Mouse (Mus musculus) lung, postnatal 4 days (tissue): Measurements from ENCODE around the gene Ppp2r2c.

ENCODE experiments used
- DNase-seq, 2 experiments: peaks; one replicate each; pipeline ENCODE4 v3.0.0; 2021

Gene Ppp2r2c

DNA sequence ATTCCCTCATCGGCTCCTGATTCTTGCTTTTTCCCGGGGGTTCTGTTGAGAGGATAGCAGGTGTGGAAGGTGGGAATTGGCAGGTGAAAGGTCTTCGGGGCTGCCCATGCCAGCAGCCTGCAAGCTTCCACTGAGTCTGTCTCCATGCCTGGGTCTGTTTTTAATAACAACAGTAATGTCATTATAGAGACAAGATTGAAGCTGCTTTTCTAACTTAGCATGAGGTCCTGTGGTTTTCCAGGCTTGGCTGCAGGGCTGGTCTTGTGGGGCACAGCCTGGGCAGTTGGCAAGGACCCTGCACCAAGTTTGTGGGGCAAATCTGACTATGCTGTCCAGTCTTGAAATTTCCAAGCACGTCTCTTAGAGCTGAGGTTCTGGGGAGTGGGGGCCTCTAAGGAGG is 7.6 kb downstream of the Ppp2r2c start:
- DNase-seq = no peak

DNA sequence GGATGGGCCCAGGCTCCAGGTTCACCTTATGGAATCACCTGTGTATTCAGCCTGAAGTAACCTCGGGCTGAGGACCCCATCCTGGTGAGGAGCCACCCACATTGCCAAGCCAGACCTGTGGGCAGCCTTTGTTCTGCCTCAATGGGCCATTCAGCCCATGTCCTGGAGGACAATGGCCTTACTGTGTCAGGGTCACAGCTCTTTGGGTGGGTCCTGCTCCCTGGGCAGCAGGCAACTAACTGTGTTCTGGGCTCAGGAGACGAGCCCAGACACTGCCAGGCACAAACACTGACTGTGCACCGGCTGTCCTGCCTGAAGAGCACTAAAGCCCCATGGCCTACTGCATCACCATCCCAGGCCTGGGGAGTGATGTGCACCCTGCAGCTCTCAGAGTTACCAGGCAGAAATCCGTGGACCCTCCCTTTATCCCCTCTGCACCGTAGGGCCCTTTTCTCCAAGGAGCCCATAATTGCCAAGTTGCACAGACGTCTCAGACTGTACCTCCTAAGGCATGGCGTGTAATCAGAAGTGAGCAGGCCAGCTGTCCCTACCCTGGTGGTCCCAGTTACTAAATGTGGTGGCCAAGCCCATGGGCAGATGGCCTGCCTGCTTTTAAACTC is 8.6 kb downstream of the Ppp2r2c start:
- DNase-seq = no peak

DNA sequence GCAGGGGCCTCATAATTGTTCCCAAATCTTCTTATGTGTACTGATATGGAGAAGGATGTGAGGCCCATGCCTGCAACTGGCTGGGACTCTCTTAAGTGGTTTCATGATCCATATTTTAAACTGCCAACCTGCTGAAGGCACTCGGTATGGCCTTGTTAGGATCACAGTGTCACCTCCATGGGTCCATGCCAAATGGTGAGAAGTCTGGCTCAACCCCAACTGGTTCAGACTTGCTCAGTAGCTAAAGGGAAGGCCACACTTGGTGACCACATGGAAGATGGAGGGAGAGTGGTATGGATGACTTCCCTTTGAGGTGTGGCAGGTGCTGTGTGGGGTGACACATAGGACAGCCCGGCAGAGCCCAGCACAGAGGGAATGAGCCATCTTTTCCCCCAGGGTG is 9.3 kb downstream of the Ppp2r2c start:
- DNase-seq = no peak

DNA sequence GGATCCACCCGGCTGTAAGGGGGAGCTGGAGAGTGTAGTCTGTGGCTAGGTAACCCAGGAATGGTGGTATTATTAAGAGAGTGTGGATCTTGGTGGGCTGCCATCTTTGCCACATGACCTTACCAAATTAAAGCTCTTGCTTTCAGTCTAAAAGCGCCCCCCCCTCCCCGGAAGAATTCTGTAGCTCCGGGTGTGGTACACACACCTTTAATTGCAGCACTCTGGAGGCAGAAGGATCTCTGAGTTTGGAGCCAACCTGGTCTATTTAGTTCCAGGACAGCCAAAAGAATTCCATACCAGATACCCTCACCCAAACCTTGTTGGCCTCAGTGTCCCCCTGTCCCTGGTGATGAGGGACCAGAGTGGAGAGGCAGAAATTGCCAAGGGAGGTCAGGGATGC is 10.5 kb downstream of the Ppp2r2c start:
- DNase-seq = no peak

DNA sequence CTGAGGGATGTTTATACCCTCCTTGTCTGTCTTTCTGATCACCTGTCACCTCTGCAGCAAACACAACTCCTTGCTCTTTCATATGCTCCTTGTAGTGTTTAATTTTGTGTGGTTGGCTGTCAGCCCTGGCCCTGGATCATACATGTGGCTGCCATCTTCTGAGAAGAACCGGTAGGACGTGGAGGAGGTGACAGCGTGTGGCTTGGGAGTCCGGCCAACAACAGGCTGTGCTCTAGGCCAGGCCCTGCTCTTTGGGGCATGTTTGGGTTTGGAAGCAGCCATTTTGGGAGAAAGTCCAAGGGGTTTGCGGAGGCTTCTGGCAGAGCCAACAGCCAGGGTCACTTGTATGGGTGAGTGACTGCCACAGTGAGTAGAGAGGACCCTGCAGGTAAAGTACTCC is 12.3 kb downstream of the Ppp2r2c start:
- no peak for DNase-seq

DNA sequence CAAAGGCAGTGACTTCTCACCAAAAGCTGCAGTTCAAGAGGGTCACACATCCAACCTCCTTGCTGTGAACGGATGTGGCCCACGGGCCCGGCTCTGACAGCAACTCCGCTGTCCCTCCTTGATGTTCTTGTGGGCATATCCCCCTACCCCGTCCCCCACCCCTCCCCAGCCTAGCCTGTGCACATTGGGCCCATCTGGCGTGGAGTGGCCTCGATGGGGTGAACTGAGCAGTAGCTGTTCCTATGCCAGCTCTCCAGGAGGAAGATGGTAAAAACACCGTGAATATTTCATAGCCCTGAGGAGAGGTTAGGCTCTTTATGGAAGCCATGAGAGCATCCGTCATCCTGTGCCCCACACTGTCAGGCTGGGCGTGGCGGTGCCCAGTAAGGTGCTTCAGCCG is 15.2 kb downstream of the Ppp2r2c start:
- no peak for DNase-seq

DNA sequence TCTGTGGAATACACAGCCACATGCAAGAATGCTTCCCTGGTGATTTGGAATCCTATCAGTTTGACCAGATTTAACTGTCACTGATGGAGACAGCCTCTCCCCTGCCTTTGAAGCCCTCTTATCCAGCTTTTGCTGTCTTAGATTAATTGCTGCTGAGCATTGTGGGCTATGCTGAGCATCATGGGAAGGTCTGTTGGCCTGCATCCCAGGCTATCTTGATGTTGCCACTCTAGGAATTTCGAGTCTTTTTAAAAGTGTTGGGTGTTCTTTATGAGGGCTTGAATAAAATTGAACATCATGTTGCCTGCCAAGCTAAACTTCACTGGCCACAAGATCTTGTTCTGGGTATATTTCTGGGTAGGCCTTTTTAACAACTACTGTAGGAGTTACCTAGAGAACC is 16.8 kb downstream of the Ppp2r2c start:
- no peak for DNase-seq

DNA sequence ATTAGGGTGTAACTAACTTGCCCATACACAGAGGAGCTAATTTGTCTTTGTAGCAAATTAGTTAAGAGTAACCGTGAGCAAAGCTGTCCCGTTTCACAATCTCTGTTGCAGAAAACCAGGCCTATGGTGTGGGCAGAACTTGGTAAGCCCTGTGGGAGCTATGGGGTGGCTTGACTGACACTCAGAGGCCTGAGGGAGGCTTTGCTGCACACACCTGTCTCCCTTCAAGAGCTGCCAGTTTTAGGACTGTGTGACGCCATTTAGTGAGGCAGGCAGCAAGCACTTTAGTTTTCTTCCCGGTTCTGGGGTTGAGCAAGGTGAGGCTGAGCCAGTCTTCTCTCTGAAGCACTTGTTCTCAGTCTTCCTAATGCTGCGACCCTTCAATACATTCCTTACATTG is 17.3 kb downstream of the Ppp2r2c start:
- no peak for DNase-seq

DNA sequence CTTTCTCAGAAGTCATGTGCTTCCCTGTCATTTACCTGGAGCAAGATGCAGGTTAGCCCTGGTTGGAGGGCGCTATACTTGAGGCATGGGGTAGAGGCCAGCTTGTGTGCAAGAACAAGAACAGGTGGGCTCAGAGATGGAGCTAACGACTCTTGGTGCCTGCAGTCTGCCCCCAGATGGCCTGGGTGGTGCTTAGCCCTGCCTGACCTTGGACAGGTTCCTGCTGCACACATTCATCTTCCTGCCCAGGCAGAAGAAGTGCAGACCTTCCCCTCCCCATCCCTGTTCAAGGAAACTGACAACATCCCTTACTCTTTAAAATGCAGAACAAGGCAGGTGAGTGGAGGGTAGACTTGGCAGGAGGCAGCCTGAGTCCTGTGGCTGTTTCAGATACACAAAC is 18.0 kb downstream of the Ppp2r2c start:
- no peak for DNase-seq

DNA sequence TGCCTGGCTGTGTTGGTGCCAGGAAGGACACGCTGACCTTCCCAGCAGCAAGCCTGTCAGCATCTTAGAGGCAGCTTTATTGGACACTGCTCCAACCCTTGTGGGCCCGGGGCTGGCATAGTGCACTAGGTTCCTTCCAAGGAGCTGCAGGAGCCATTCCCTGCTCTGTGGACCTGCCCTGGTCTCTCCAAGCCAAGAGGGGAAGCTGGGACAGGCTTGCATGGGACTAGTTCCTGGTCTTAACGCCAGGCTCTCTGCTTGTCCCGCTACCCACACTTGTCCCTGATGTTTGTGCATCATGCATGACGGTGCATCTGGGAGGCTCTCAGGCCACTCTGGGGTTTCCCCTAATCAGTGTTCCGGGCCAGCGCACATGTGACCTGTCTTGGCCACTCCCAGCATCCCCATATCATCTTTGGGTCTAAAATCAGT is 18.6 kb downstream of the Ppp2r2c start:
- no peak for DNase-seq

DNA sequence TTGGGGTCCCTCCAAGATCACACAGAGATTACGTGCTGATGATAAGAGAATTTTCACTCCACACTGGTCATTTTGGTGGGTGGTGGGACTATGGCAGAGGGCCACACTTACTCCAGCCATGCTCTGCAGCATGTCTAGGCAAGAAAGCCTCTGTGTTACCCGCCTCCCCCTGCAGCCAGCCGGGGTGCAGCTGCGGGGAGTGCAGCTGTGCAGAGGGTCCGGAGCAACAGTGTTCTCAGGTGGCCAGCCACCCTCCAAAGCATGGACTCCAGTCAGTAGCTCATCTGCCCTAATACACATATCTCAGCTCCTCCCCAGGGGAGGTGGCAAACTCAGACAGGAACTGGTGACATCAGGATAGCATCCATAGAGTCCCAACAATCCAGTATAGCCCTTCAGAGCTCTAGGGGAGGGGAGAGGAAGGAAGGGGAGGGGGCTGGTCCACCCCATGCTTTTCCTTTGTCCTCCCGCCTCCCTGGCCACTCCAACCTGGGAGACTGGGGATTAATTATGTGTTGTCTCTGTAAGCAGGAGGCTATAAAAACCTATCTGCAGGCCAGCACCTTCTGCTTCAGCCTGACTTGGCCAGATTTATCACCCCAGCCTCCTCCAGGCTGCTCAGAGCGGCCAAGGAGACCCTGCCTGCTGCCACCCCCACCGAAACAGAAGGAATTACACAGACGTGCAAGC is 19.1 kb downstream of the Ppp2r2c start:
- DNase-seq = no peak

DNA sequence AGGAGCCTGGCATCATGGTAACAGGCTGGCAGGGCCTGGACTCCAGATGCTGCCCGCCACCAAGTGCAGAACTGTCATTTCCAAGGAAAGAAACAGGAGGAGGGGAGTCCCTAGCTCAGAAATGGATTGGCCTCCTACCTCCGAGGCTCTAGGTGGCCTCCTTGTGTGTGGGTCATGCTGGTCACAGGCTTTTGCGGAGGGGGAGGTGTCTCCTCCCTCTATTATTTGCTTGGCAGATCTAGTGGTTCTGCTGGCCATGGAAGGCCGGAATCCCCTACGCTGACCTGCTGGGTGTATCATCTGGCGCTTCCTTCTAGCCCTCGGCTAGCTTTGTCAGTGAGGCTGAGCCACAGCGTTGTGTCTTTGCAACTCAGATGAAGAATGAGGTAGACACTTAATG is 20.2 kb downstream of the Ppp2r2c start:
- DNase-seq = no peak

DNA sequence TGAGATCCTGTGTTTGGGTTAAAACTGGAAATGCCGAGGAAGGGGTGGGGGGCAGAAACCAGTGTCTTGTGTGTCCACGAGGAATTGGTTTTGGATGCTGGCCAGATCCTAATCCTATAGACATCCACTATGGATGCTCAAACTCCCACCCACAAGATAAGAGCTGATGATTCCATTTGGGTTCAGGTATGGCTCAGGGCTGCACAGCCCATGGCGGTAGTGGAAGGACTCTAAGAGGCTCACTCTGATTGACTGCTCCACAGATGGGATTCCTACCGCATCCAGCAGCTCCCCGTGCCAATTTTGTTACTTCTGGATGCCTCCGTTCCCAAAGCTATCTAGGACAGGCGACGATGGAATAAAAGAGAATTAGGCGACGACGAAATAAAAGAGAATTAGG is 20.6 kb downstream of the Ppp2r2c start:
- DNase-seq = no peak

DNA sequence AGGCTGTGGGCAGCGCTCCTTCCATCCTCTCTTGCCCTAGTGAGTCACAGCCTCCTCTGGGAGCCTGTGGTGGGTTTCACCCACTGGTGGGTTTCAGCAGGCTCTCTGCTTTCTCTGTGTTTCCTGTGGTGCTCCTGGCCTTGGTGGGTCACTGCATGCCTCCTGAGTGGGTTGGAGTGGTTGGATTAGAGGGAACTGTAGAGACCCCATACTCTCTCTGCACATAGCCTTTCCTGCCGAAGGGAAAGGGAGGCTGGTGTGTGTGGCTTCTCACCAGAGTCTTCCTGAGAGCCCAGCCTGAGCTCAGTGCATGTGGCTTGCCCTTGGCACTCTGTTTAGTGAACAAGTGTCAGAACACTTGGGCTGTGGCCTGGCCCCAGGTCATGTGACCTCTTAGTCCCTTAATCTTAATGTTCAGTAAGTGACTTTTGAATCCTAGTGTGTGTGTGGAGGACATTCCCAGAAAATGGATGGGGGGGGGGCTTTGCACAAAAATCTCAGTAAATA is 21.1 kb downstream of the Ppp2r2c start:
- DNase-seq = no peak

DNA sequence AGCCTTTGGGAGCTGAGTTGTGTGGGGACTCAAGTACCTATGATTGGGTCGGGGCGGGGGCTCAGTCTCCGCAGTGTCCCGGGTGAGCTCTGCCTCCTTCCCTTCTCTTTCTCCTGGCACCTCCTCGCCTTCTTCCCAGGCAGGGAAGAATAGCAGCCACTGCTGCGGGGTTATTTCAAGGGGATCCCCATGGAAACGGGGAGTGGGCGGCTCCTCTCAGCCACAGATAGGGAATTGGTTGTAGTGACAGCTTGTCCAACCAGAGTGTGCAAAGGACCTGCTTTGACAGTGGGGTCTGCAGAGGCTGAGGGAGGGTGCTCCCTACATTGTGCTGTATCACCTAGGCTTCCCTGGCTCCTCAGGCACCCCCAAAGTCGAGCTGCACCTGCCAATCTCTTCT is 22.5 kb downstream of the Ppp2r2c start:
- DNase-seq = no peak

DNA sequence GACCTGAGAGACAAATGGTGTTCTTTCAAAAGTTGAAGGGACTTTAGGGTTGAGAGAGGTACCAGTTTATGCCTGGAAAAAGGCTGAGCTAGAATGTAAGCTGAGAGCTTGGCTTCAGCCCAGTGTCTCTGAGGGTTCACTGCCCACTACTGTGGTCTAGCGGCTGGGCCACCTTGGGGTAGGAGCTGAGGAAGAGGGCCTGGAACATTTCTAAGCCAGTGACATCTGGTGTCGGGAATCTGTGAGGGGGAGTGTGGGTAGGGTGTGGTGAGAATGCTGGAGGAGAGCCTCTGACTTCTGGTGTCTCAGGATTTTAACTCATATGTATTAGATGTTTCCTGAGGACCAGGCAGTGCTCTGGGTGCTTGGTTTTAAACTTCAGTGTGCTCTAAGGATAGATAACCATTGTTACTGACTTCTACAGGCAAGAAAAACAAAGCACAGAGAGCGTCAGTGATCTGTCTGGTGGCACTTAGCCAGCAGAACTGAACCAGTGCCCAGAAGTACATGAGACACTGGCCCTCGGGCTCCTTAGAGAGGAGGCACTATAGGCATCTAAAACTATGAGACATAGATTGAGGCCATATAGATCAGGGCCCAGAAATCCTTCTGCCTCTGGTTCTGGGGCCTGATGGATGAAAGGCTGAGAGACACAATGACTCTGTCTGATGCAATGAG is 23.6 kb downstream of the Ppp2r2c start:
- DNase-seq = no peak

DNA sequence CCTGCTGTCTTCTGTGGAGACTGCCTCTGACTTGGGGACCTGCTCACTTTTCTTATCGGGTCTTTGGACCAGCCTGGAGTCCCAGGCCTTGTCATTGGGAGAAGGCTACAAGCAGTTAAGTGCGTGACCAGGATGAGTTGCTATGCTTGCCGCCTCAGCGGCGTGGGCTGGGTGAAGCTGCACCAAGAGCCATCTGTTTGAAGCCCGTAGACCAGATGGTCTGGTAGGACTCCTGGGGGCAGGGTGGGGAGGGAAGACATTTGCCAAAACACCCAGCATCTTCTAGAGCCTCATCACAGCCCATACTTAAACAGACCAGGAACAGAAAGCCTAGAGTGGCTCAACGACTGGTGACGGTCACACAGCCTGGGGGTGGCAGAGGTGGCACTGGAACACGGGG is 24.9 kb downstream of the Ppp2r2c start:
- DNase-seq = no peak

DNA sequence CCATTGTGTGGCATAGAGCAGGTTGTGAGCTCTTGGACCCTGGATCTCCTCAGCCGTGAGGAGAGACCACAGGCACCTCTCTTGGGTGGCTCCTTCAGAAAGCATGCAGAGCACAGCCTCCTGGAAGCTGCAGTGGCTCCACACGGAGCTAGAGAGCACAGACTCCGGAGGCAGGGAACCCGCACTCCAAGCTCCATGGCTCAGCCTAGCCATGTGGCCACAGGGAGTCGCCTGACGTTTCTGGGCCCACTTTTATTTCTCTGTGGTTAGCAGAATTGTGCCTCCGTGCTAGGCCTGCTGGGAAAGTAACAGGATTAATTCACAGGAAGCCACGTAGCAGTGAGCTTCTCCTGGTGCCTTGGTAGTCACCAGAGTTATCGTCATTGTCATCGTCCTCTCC is 25.8 kb downstream of the Ppp2r2c start:
- DNase-seq = no peak

DNA sequence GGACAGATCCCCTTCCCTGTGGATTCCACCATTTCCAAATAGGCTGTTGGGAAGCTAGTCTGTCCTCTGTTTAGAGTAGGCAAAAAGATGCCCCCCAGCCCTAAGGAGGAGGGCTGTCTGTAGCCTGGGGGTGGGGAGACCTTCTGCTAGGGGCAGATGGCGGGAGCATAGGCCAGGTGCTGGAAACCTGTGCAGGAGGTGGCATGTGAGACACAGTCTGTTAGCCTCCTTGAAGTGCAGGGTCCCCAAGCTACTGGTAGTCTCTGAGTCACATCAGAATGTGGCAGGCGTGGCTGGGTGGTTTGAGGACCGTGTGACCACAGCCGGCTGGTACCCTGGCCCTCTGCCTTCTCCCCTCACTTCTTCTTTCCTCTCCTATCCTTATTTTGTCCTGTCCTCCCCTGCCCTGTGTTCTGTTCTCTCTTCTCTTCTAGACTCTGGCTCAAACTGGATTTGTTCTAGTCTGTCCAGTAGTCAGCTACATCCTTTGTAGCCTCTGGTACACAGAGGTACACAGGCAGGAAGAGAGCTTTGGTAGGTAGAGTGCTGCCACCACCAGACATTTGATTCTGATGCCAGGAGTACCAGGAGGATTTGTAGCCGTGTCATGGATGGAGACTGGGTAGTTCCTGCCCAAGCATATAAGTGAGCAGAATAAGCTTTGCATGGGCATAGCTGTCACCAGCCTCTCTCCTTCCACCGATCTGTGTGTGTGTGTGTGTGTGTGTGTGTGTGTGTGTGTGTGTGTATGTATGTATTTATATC is 26.5 kb downstream of the Ppp2r2c start:
- DNase-seq = no peak

DNA sequence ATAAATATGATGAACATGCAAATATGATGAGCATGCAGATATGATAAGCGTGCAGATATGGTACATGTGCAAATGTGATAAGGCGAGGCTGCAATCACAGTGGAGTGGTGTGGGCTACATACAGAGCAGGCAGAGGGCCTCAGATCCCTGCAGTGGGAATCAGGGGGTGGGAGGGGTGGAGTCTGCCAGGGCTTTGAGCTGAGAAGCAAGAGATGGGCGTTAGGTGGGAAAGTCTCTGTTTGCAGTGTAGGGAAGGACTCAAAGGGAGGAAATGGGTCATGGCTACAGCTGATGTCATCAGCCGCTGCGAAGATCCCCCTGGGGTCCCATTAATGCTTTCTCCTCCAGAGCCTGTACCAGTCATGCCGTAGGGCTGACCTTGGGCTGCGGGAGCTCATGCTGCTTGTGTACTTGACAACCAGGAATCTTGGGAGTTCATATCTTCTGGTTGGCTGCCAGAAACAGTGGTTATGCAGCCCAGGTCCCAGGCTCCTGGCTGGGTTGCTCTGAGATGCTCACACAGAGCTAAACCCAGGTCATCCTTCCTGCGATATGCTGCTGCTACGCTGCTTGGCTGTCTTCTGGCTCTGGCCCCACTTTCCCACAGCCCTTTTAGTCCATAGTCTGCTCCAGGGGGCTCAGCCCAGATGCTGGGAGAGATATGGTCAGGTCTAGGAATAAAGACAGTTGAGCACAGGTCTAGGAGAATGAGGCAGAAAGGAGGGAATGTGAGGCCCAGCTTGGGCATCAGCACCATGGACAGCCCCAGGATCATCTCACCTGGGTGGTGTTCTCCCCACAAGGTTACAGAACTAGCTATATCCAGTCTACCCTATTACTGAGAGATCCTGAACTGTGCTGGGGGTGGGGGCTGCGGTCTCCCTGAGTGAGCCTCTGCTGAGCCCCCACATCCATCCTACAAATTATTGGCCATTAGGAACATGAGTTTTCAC is 27.6 kb downstream of the Ppp2r2c start:
- no peak for DNase-seq

DNA sequence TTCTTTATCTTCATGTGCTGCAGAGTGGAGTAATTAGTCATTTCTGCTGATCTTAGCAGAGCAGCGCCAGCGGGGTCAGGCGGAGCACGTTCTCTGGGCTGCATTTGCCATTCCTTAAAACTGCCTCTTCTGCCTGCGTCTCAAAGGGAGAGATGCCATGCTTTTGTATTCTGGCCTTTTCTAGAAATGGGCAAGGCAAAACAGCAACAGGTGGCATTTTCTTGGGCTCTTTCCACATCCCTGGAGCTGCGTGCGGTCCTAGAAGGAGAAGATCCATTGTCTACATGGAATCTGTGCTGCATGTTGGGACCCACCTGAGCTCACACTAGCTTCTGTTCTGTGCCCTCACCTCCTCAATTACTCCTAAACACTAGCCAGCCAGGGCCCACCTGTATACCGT is 29.7 kb downstream of the Ppp2r2c start:
- DNase-seq = no peak

DNA sequence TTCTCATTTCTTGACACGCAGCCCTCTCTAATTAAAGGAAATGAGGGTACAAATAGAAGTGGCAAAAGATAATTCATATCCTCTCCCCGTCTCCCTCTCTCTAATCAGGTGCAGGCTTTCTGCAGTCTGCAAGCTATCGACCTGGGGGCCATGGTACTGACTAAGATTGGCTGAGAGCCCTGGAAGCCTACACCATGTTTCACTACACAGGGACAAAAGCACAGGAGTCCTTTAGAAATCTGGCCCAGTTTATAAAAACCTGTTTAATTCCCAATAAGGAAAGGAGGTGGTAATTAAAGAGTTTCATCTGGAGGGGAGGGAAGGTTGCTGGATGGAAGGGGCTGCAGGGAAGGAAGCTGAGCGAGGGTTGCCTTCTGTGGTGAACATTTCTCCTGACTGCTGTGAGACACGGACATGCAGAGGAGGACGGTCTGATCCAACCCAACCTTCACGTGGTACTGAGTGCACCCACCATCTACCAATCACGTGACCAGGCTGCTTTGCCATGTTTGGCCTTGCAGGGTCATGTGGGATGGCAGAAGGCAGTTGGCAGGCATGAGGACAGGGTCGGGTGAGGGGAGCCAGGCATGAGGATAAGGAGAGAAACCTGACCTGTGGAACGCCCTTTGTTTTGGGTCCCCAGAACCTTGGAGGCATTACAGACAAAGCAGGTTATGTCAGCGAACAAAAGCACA is 30.2 kb downstream of the Ppp2r2c start:
- no peak for DNase-seq
